Mouse (Mus musculus) kidney, adult 8-10 months (tissue): ENCODE results near the gene Tmem240.
"Not testable (repeated sequence)": the region's sequence is repeated elsewhere in the genome, so short reads cannot be mapped to it uniquely, and the experiment has no call there.

Experiments
- DNase-seq, 2 experiments: peaks; one replicate each; pipeline ENCODE4 v3.0.0; 2022

Tmem240 gene

GRCm38 (mm10) chr4:155734350-155734941 lies at the start of gene Tmem240:
Gene Tmem240 (plus strand): TSS chr4:155734800.
- peak; percentile 71 to 82 for DNase-seq

- not testable (repeated sequence) for DNase-seq
Observed at GRCm38 (mm10) chr4:155687764-155688163, 46.8 kb upstream of the Tmem240 start.

GRCm38 (mm10) chr4:155690571-155691375 lies 43.8 kb upstream of the Tmem240 start:
- DNase-seq, result no peak

GRCm38 (mm10) chr4:155692421-155692820 lies 42.2 kb upstream of the Tmem240 start:
- no peak for DNase-seq

GRCm38 (mm10) chr4:155694111-155694481 lies 40.5 kb upstream of the Tmem240 start, which contains the start of gene Fndc10:
Gene Fndc10 (plus strand): TSS chr4:155694342.
- peak in 1 of 2 experiments; percentile 51 for DNase-seq

- DNase-seq, result peak in 1 of 2 experiments; percentile 16
Observed at GRCm38 (mm10) chr4:155694482-155695401, 39.9 kb upstream of the Tmem240 start.

- DNase-seq, result no peak
Observed at GRCm38 (mm10) chr4:155695531-155696062, 39.0 kb upstream of the Tmem240 start.

- no peak for DNase-seq
Observed at GRCm38 (mm10) chr4:155696261-155697255, 38.0 kb upstream of the Tmem240 start.

GRCm38 (mm10) chr4:155700425-155700824 lies 34.2 kb upstream of the Tmem240 start:
- no peak for DNase-seq

GRCm38 (mm10) chr4:155703425-155703929 lies 31.1 kb upstream of the Tmem240 start:
- DNase-seq, result no peak

GRCm38 (mm10) chr4:155704721-155705591 lies 29.6 kb upstream of the Tmem240 start, which contains the start of gene Ssu72:
Gene Ssu72 (plus strand): TSS chr4:155704800.
- peak; percentile 89 to 94 for DNase-seq

GRCm38 (mm10) chr4:155705592-155705929 lies 29.0 kb upstream of the Tmem240 start:
- no peak for DNase-seq

- no peak for DNase-seq
Observed at GRCm38 (mm10) chr4:155708582-155708981, 26.0 kb upstream of the Tmem240 start.

- no peak for DNase-seq
Observed at GRCm38 (mm10) chr4:155708988-155709387, 25.6 kb upstream of the Tmem240 start.

GRCm38 (mm10) chr4:155710521-155711252 lies 23.9 kb upstream of the Tmem240 start:
- DNase-seq, result no peak

GRCm38 (mm10) chr4:155721668-155722083 lies 12.9 kb upstream of the Tmem240 start:
- peak in 1 of 2 experiments; percentile 27 for DNase-seq

GRCm38 (mm10) chr4:155727993-155728392 lies 6.6 kb upstream of the Tmem240 start:
- no peak for DNase-seq

- no peak for DNase-seq
Observed at GRCm38 (mm10) chr4:155733267-155733666, 1.3 kb upstream of the Tmem240 start.

- DNase-seq, result peak; percentile 23 to 42
Observed at GRCm38 (mm10) chr4:155734951-155735702, 527 bp downstream of the Tmem240 start.
